Mouse (Mus musculus) liver, embryonic 14.5 days (tissue): Measurements from ENCODE around the gene Fabp6. TPM values are rescaled to one million over a fixed set of nuclear protein-coding genes. Genes with fewer than 3 reads are reported as not detected.
A peak's percentile ranks its signal among the peaks of the same experiment; 100 is the strongest.

Experiments
- ATAC-seq: fragments of 200-750 bp; cut with Nextera tagmentation; 2 replicates; pipeline ENCODE4 v1.8.0; 2017; ENCODE audit warnings: moderate number of reproducible peaks, mild to moderate bottlenecking, moderate library complexity; ENCODE audit not compliant: insufficient read depth
- DNase-seq, 3 experiments: peaks; one replicate each; pipeline ENCODE4 v3.0.0-alpha.2; 2012 to 2013; ENCODE audit warnings: low read depth in 3 of 3, low spot score in 3 of 3
- H3K27ac ChIP-seq: fragments of 300-500 bp; sonication (generic); 2 replicates; pipeline ENCODE4 v1.5.1; 2014; ENCODE audit warnings: moderate library complexity, mild to moderate bottlenecking, control low read depth, inconsistent platforms
- H3K27me3 ChIP-seq: fragments of 300-500 bp; sonication (generic); 2 replicates; pipeline ENCODE4 v1.6.1; 2014; ENCODE audit warnings: mild to moderate bottlenecking, low read length, moderate library complexity; ENCODE audit not compliant: control insufficient read depth, insufficient read depth
- H3K36me3 ChIP-seq: fragments of 300-500 bp; sonication (generic); replicated peaks from 2 replicates; pipeline ENCODE4 v1.6.1; 2014; ENCODE audit warnings: low read depth; ENCODE audit not compliant: control insufficient read depth, insufficient read depth
- H3K4me1 ChIP-seq, 2 experiments: fragments of 200-500 bp in 1 of 2; fragments of 300-500 bp in 1 of 2; sonication (generic) in 1 of 2; replicated peaks; 2 replicates each; pipeline ENCODE4 v1.6.1; 2012 to 2014; ENCODE audit warnings: antibody characterized with exemption in 1 of 2, inconsistent platforms in 1 of 2, low read length in 1 of 2; ENCODE audit not compliant: control insufficient read depth in 2 of 2, insufficient read depth in 2 of 2
- H3K4me2 ChIP-seq: fragments of 300-500 bp; sonication (generic); 2 replicates; pipeline ENCODE4 v1.6.1; 2014; ENCODE audit warnings: low read depth, mild to moderate bottlenecking, control low read depth, moderate library complexity
- H3K4me3 ChIP-seq, 2 experiments: fragments of 200-500 bp in 1 of 2; fragments of 300-500 bp in 1 of 2; sonication (generic) in 1 of 2; 2 replicates each; pipeline ENCODE4 v1.5.1; 2012 to 2014; ENCODE audit warnings: low read depth in 2 of 2, low read length in 2 of 2, mild to moderate bottlenecking in 2 of 2, control low read depth in 1 of 2, inconsistent platforms in 1 of 2, moderate library complexity in 1 of 2; ENCODE audit not compliant: insufficient read depth in 1 of 2
- H3K9ac ChIP-seq: fragments of 300-500 bp; sonication (generic); replicated peaks from 2 replicates; pipeline ENCODE4 v1.6.1; 2014; ENCODE audit warnings: mild to moderate bottlenecking, control low read depth, moderate library complexity
- H3K9me3 ChIP-seq: fragments of 300-500 bp; sonication (generic); 2 replicates; pipeline ENCODE4 v1.6.1; 2016; ENCODE audit warnings: low read length, mixed read lengths; ENCODE audit not compliant: control insufficient read depth
- CTCF ChIP-seq: IDR thresholded peaks from 2 replicates; pipeline ENCODE4 v1.5.1; 2016; ENCODE audit warnings: antibody characterized with exemption, low read depth, control low read depth
- EP300 ChIP-seq: IDR thresholded peaks from 2 replicates; pipeline ENCODE4 v1.6.1; 2016; ENCODE audit warnings: antibody characterized with exemption, low read depth
- WGBS: fragments of 180-500 bp; shearing (Covaris S2); extraction: QIAGEN DNeasy Blood & Tissue Kit; methylation state at CpG from one replicate; pipeline ENCODE4 v1.1.7; 2014; ENCODE audit not compliant: insufficient replicate concordance; 5-methylcytosine and 5-hydroxymethylcytosine counted together
- polyA plus RNA-seq, 2 experiments: library from polyadenylated mRNA; depleted of rRNA in 1 of 2; stranded (reverse) in 1 of 2; unstranded in 1 of 2; fragments of >200 nt; fragmentation: Nextera tagmentation in 1 of 2; extraction: Ambion mirVana in 1 of 2; gene quantifications; 2 replicates each; pipeline versions ENCODE4 v1.2.1 to v1.2.3; 2012 to 2014

The Fabp6 gene
- polyA plus RNA-seq, 2 experiments, result not detected

DNA sequence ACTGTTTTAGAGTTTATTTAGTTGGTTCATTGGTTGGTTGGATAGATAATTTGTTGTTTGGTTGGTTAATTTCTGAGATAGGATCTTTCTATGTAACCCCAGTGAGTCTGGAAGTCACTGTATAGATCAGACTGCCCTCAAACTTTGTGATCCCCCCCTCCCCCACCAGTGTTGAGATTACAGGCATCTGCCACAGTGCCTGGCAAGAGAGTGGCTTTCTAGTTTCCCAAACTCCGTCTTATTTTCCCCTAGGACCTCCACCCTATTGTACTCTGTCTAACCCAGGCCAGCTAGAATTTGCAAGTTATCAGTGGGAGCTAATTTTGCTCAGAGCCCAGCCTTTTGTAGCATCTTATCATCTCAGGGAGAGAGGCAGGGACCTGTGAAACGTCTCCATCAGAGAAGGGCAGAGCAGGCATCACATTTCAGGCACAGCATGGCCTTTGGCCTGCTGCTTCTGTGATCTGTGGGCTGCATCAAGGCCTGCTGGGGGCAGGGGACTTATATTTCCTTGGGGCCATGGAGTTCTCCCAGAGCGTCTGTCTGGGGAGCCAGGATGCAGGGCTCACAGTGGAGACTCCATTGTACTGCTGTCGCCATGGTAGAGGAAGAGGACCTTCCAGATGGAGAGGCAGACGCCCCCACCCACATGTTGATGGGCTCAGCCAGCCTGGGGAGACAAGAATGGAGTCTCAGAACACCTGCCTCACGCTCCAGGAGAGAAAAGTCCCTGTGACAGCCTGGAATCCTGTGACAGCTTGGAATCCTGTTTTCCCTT lies 41.6 kb downstream of the Fabp6 start:
- Histone ChIP-seq H3K27me3 (no peaks in the 10 kb centered on the region), H3K36me3 (no peaks in the 10 kb centered on the region), H3K4me3 (no peak overlapping the region), H3K27ac (no peak overlapping the region), H3K9me3 (no peaks in the 10 kb centered on the region), H3K4me2 (no peak overlapping the region), H3K4me1 (peaks cover 0 to 5% of the 10 kb centered on the region in 2 experiments; a peak in 2 of 4 replicates), H3K9ac (no peak overlapping the region)
- ATAC-seq (no peak), DNase-seq (no peak)
- TF ChIP-seq EP300 (no peak), CTCF (no peak)
- WGBS, result 51% methylated on average over 6 of the region's 6 CpGs

DNA sequence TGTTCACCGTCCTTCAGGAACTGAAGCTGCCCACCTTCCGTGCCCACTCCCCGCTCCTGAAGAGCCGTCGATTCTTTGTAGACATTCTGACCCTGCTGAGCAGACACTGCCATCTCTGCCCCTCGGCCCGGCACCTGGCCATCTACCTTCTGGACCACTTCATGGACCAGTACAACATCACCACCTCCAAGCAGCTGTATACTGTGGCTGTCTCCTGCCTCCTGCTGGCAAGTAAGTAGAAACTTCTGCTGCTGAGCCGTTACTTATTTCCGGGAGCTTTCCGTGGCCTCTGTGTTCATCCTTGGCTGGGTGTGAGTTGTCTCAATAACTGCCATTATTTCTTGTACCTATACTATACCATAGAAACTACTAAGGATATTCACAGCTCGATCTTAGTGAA lies 44.8 kb downstream of the Fabp6 start:
- no peak for TF ChIP-seq EP300
- TF ChIP-seq CTCF, result peak; percentile 34; the same call in 1 of the 2 replicates
- 70% methylated on average over 11 of the region's 11 CpGs for WGBS
- H3K27me3 ChIP-seq, result no peaks in the 10 kb centered on the region
- no peak overlapping the region for H3K4me2 ChIP-seq
- no peak overlapping the region for H3K9ac ChIP-seq
- no peak for ATAC-seq
- H3K9me3 ChIP-seq, result no peaks in the 10 kb centered on the region
- no peak for DNase-seq
- no peak overlapping the region for H3K4me3 ChIP-seq
- H3K36me3 ChIP-seq, result no peaks in the 10 kb centered on the region
- H3K4me1 ChIP-seq, result peaks cover 0 to 6% of the 10 kb centered on the region in 2 experiments; a peak in 2 of 4 replicates
- H3K27ac ChIP-seq, result no peak overlapping the region

DNA sequence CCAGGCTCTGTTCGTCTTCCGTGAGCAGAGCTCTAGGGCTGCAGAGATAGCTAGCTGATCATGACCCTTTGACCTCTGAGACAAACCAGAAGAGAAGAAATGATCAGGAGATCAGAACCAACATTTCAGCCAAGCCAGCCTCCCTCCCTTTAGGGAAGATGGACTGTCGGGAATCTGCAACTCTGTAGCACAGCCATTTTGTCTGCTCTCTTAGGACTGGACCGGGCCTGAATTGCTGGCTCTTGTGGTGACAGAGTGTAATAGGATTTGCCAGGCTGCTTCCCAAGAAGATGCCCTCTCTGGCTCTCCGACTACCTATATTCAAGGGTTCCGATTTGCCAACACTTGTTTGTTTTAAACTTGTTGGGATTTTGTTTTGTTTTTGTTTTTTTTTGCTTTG lies 48.7 kb downstream of the Fabp6 start:
- H3K4me2 ChIP-seq, result no peak overlapping the region
- DNase-seq, result no peak
- WGBS, result 64% methylated on average over 6 of the region's 6 CpGs
- peaks cover 0 to 23% of the 10 kb centered on the region in 2 experiments; a peak in 2 of 4 replicates for H3K4me1 ChIP-seq
- no peaks in the 10 kb centered on the region for H3K27me3 ChIP-seq
- ATAC-seq, result no peak
- no peak for TF ChIP-seq CTCF
- no peak for TF ChIP-seq EP300
- H3K9ac ChIP-seq, result no peak overlapping the region
- no peak overlapping the region for H3K4me3 ChIP-seq
- H3K27ac ChIP-seq, result no peak overlapping the region
- H3K9me3 ChIP-seq, result no peaks in the 10 kb centered on the region
- no peaks in the 10 kb centered on the region for H3K36me3 ChIP-seq

DNA sequence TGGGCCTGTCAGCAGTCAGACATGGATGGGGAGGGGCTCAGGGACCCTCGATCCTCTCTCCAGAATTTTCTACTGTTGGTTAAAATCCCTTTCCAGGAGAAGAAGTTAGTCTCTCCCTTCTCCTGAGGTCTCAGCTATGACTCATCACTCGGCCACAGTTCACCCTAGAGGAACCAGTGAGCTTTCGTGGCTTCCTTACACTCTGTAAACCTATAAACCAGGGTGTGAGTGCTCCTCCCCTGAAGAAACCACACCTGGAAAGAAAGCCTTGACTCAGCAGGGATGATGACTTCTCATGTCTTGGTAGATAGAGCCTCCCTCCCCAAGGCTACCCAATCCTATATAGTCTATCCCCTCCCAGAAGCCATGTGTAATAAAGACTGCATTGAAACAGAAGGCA lies 49.6 kb downstream of the Fabp6 start:
- Histone ChIP-seq H3K36me3 (no peaks in the 10 kb centered on the region), H3K9me3 (no peaks in the 10 kb centered on the region), H3K4me2 (no peak overlapping the region), H3K4me3 (no peak overlapping the region), H3K9ac (no peak overlapping the region), H3K4me1 (peaks cover 0 to 23% of the 10 kb centered on the region in 2 experiments; a peak in 2 of 4 replicates), H3K27me3 (no peaks in the 10 kb centered on the region), H3K27ac (no peak overlapping the region)
- ATAC-seq (no peak), DNase-seq (no peak)
- no peak for TF ChIP-seq CTCF
- TF ChIP-seq EP300, result no peak
- WGBS, result 38% methylated on average over 3 of the region's 3 CpGs

DNA sequence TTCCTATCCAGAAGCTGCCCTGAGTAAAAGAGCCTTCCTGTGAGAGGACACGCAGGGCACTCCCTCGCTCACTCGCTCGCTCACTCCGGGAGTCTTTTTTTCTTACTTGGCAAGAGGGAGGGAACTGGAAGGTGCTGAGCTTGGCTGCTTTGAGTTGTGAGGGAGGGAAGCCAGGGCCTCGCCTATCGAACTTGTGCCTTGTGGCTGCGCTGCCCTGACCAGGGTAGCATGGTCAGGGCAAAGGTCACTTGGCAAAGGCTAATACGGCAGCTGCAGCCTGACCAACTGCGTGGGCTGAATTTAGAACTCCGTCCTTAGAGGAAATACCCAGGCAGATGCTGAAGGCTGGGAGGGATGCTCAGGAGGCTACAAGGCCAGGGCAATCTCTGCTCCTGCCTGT lies 51.6 kb downstream of the Fabp6 start:
- Histone ChIP-seq H3K9ac (no peak overlapping the region), H3K9me3 (no peaks in the 10 kb centered on the region), H3K4me3 (no peak overlapping the region), H3K4me2 (no peak overlapping the region), H3K27me3 (no peaks in the 10 kb centered on the region), H3K4me1 (peaks cover 0 to 29% of the 10 kb centered on the region in 2 experiments; a peak in 2 of 4 replicates), H3K36me3 (no peaks in the 10 kb centered on the region), H3K27ac (no peak overlapping the region)
- ATAC-seq, result peak; percentile 56
- TF ChIP-seq CTCF (no peak), EP300 (no peak)
- DNase-seq, result no peak
- WGBS, result 68% methylated on average over 11 of the region's 11 CpGs
